Mouse (Mus musculus) embryonic facial prominence, embryonic 15.5 days (tissue): ENCODE data around the gene Rad9b. TPM values are rescaled to one million over a fixed set of nuclear protein-coding genes. Genes with fewer than 3 reads are reported as not detected.

ENCODE experiments used
- ATAC-seq: fragments of 200-750 bp; cut with Nextera tagmentation; 2 replicates; pipeline ENCODE4 v1.8.0; 2017; ENCODE audit warnings: low read depth, moderate TSS enrichment; ENCODE audit not compliant: insufficient number of reproducible peaks, low FRiP score, low TSS enrichment
- H3K27ac ChIP-seq: fragments of 300-500 bp; sonication (generic); replicated peaks from 2 replicates; pipeline ENCODE4 v1.5.1; 2015; ENCODE audit warnings: mild to moderate bottlenecking, inconsistent platforms
- H3K27me3 ChIP-seq: fragments of 300-500 bp; sonication (generic); 2 replicates; pipeline ENCODE4 v1.6.1; 2015; ENCODE audit warnings: inconsistent platforms
- H3K36me3 ChIP-seq: fragments of 300-500 bp; sonication (generic); 2 replicates; pipeline ENCODE4 v1.6.1; 2015; ENCODE audit warnings: mild to moderate bottlenecking, inconsistent platforms
- H3K4me1 ChIP-seq: fragments of 300-500 bp; sonication (generic); 2 replicates; pipeline ENCODE4 v1.6.1; 2015; ENCODE audit warnings: inconsistent platforms
- H3K4me2 ChIP-seq: fragments of 300-500 bp; sonication (generic); replicated peaks from 2 replicates; pipeline ENCODE4 v1.6.1; 2015; ENCODE audit warnings: mild to moderate bottlenecking, inconsistent platforms
- H3K4me3 ChIP-seq: fragments of 300-500 bp; sonication (generic); replicated peaks from 2 replicates; pipeline ENCODE4 v1.5.1; 2015; ENCODE audit warnings: mild to moderate bottlenecking, inconsistent platforms
- H3K9ac ChIP-seq: fragments of 300-500 bp; sonication (generic); 2 replicates; pipeline ENCODE4 v1.6.1; 2015; ENCODE audit warnings: inconsistent platforms
- H3K9me3 ChIP-seq: fragments of 300-500 bp; sonication (generic); replicated peaks from 2 replicates; pipeline ENCODE4 v1.6.1; 2016; ENCODE audit warnings: inconsistent platforms
- WGBS: fragments of 180-500 bp; shearing (Covaris S2); methylation state at CpG from one replicate; pipeline ENCODE4 v1.1.7; 2015; 5-methylcytosine and 5-hydroxymethylcytosine counted together
- polyA plus RNA-seq: library from polyadenylated mRNA; unstranded; fragments of >200 nt; fragmentation: Nextera tagmentation; extraction: Ambion mirVana; gene quantifications from 2 replicates; pipeline ENCODE4 v1.2.1, GENCODE M21; 2015

The Rad9b gene
- polyA plus RNA-seq, 1 experiment from 2014 or later = 11.4 TPM

DNA sequence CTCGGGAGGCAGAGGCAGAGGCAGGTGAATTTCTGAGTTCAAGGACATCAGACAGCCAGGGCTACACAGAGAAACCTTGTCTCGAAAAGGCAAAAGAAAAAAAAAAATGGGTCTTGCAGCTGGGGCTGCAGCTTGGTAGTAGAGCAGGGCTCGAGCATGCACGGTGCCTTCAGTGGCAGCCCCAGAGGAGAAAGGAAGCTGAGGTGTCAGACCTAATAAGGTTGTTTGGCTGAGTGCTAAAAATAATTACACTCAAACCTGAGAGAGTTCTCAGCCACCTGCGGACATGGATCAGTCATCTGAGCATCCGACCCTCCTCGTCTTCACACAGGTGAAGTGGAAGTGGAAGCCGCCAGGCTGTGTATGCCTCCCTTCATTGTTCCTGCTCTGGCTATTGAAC is 43.3 kb downstream of the Rad9b start:
- peaks cover 15% of the 10 kb centered on the region; the same call in 1 of the 2 replicates for H3K36me3 ChIP-seq
- H3K27ac ChIP-seq = no peak overlapping the region
- no peak overlapping the region for H3K4me3 ChIP-seq
- H3K4me1 ChIP-seq = peaks cover 12% of the 10 kb centered on the region
- H3K9me3 ChIP-seq = no peaks in the 10 kb centered on the region
- H3K9ac ChIP-seq = no peak overlapping the region
- ATAC-seq = no peak
- H3K4me2 ChIP-seq = no peak overlapping the region
- 87% methylated on average over 8 of the region's 8 CpGs for WGBS
- H3K27me3 ChIP-seq = no peaks in the 10 kb centered on the region

- Histone ChIP-seq H3K4me2 (no peak overlapping the region), H3K36me3 (peaks cover 15% of the 10 kb centered on the region; the same call in 1 of the 2 replicates), H3K9ac (no peak overlapping the region), H3K4me1 (peaks cover 36% of the 10 kb centered on the region), H3K27ac (no peak overlapping the region), H3K9me3 (no peaks in the 10 kb centered on the region), H3K4me3 (no peak overlapping the region), H3K27me3 (no peaks in the 10 kb centered on the region)
- WGBS = 88% methylated on average over 3 of the region's 3 CpGs
- ATAC-seq = no peak
These were observed 47.5 kb downstream of the Rad9b start for GRCm38 (mm10) chr5:122306536-122306935.

GRCm38 (mm10) chr5:122305472-122305871 is 48.6 kb downstream of the Rad9b start:
- Histone ChIP-seq H3K4me2 (no peak overlapping the region), H3K27ac (no peak overlapping the region), H3K36me3 (peaks cover 10% of the 10 kb centered on the region; the same call in 1 of the 2 replicates), H3K4me3 (no peak overlapping the region), H3K4me1 (peaks cover 36% of the 10 kb centered on the region), H3K9ac (no peak overlapping the region), H3K9me3 (no peaks in the 10 kb centered on the region), H3K27me3 (no peaks in the 10 kb centered on the region)
- 89% methylated on average over 7 of the region's 7 CpGs for WGBS
- no peak for ATAC-seq

DNA sequence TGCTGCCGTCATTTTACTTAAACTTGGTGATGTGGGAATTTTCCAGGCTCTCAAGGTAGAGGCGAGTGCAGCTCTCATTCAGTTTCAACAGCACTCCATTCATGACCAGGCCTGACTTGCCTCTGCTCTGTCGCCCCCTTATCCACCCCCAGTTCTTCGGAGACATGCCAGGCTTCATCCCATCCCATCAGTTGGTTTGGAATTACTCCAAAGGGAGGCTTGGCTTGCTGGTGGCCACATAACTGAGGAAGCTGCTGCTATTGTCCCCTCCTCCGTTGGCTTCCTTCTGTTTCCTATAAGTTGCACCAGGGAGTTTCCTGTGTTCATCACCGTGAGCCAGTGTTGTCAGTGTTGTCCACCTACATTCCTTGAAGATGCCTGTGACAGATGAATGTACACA is 49.5 kb downstream of the Rad9b start:
- H3K4me2 ChIP-seq = no peak overlapping the region
- H3K27me3 ChIP-seq = no peaks in the 10 kb centered on the region
- H3K9ac ChIP-seq = no peak overlapping the region
- H3K4me1 ChIP-seq = peaks cover 36% of the 10 kb centered on the region
- peak overlapping the region; percentile 61 for H3K27ac ChIP-seq
- H3K36me3 ChIP-seq = peaks cover 8% of the 10 kb centered on the region; the same call in 1 of the 2 replicates
- 64% methylated on average over 6 of the region's 6 CpGs for WGBS
- H3K9me3 ChIP-seq = no peaks in the 10 kb centered on the region
- no peak overlapping the region for H3K4me3 ChIP-seq
- ATAC-seq = no peak

DNA sequence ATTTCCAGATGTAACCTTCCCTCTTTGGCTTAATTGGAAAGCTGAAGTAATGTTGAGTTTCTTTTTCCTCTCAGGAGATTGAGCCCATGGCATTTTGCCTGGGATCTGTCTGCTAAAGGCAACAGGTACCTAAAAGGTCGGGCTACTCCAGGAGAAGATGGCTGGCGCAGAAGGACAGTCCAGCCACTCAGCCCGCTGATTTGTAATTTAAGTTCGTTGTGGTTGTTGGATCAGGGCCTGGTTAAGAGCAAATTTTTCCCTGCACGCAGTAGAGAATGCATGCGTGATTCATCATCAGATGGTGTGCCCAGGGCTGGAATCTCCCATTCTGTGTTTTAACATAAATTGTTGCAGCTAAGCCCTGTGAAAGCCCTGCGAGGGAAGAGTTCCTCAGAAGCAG is 50.1 kb downstream of the Rad9b start:
- WGBS = 53% methylated on average over 7 of the region's 7 CpGs
- ATAC-seq = no peak
- Histone ChIP-seq H3K9ac (no peak overlapping the region), H3K9me3 (no peaks in the 10 kb centered on the region), H3K27me3 (no peaks in the 10 kb centered on the region), H3K4me2 (no peak overlapping the region), H3K36me3 (peaks cover 8% of the 10 kb centered on the region; the same call in 1 of the 2 replicates), H3K27ac (peak overlapping the region; percentile 61), H3K4me1 (peaks cover 36% of the 10 kb centered on the region), H3K4me3 (no peak overlapping the region)

DNA sequence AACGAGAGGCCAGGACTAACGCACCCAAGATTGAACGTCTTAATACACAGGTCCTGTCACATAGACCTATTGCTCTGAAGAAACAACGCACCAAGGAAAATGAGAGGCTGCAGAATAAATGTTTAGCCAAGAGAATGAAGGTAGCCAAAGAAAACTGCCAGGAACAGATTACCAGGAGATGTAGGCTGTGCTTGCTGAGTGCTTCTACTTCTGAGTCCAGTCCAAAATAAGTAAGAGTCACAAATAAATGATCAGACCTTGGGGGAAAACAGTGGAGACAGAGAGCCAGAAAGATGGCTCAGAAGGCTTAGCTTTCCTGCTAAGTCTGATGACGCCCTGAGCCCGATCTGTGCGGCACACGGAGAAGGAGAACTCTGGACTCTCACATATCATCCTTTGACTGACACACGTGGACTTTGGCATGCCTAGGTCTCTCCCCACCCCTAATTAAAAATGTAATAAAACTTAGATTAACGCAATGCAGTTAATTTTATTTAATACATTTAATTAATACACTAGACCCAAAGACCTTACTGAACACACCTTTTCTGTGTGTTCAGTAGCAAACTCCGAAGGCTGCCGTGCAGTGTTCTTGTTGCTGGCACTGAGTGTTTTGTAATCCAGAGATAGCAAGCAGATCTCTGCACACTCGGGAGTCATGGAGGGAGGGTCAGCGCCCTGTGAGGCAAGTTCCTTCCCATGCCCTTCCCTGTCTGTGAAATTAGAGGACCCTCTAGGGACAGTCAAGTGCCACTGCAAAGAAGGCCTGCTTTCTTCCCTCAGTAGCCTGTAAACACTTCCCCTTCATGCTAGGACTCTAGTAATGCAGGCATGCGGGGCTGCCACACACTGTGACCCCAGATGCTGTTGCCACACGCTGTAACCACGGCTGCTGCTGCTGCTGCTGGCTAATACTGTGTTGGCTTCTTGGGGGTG is 51.0 kb downstream of the Rad9b start:
- WGBS = 52% methylated on average over 17 of the region's 17 CpGs
- H3K4me3 ChIP-seq = no peak overlapping the region
- H3K27me3 ChIP-seq = no peaks in the 10 kb centered on the region
- no peaks in the 10 kb centered on the region for H3K9me3 ChIP-seq
- no peak overlapping the region for H3K9ac ChIP-seq
- no peak overlapping the region for H3K4me2 ChIP-seq
- H3K36me3 ChIP-seq = 0 out of 2 replicates have a peak, but pooled peaks cover under 1% of the 10 kb centered on the region
- no peak for ATAC-seq
- H3K4me1 ChIP-seq = peaks cover 36% of the 10 kb centered on the region
- peak overlapping the region; percentile 61; the same call in 1 of the 2 replicates for H3K27ac ChIP-seq

DNA sequence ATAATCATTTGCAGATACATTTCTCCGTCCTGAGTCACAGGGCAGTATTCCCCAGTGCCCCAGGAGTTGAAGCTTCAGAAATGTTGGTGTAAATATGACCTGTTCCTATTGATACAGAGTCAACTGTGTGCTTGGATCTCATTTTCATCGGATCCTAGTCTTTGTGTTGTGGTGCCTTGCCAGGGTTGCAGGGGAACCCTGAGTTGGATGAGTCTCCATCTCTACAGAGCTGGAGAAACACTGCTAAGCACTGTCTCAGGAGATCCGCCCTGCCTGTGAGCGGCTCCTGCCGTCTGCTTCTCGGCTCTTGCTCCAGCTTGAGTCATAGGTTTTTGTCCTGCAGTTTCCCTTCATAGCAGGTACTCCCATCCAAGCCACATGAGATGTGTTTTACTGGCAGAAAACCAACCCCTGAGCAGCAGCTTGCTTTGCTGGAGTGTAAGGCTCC is 53.9 kb downstream of the Rad9b start:
- 68% methylated on average over 6 of the region's 6 CpGs for WGBS
- Histone ChIP-seq H3K4me3 (no peak overlapping the region), H3K4me2 (no peak overlapping the region), H3K9me3 (no peaks in the 10 kb centered on the region), H3K9ac (no peak overlapping the region), H3K27me3 (no peaks in the 10 kb centered on the region), H3K27ac (no peak overlapping the region), H3K4me1 (peaks cover 32% of the 10 kb centered on the region), H3K36me3 (no peaks in the 10 kb centered on the region)
- no peak for ATAC-seq

DNA sequence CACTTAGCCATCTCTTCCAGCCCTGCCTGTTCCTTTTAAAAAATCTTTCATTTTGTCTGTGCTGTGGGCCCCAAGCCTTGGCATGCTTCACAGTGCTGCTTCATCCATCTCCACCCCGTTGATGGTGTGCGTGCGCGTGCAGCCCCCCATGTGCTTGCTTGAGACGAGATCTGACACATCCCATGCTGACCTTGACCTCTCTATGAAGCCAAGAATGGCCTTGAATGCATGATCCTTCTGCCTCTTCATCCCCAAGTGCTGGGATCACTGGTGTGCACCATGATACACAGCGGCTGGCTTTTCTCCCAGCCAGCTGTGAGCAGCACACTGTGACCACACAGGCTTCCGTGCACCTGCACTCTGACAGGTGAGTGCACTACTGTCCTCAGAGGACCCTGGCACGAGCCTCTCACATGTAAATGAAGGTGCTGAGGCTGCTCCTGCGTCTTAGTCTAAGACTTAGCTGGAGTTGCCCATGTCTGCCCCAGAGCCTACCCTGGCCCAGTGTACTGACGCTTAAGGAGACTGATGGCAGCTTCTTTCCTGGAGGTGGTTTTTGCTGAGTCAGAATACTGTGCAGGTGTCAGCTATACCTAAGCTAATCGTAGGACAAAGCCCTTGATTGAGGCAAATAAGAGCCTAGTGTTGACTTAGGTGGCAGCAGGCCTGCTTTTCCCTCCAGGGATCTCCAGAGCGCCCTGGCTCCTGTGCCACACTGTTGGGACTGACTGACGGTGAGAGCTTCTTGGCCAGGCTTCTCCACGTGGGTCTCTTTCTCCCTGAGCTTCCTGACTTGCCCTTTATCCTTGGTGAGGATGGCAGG is 58.7 kb downstream of the Rad9b start:
- Histone ChIP-seq H3K9ac (no peak overlapping the region), H3K36me3 (no peaks in the 10 kb centered on the region), H3K27ac (no peak overlapping the region), H3K9me3 (no peaks in the 10 kb centered on the region), H3K4me2 (no peak overlapping the region), H3K4me3 (no peak overlapping the region), H3K27me3 (no peaks in the 10 kb centered on the region), H3K4me1 (0 out of 2 replicates have a peak, but pooled peaks cover 2% of the 10 kb centered on the region)
- WGBS = 77% methylated on average over 14 of the region's 14 CpGs
- no peak; the same call in 1 of the 2 replicates for ATAC-seq

DNA sequence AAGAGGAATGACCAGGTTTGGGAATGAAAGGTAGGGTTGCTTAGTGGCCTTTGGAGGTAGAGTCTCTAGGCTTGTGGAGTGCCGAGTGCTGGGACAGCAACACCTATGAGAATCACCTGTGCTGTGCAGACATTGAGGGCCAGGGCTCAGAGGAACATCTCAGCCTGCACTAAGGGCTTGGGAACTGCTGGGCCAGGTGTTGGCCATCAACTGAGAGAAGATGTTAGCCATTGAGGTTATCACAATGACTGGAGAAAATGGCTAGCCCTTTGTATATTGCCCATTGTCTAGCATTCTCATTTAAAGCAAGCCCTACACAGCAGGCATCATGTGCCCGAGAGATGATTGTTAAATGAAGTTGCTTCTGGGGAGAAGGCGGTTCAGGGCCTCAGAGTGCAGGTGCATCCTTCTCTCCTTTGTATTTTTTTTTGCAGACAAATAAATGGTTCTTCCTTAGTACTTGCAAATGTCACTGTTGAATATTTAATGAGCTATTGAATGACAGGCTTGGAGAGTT is 59.8 kb downstream of the Rad9b start:
- H3K9ac ChIP-seq = no peak overlapping the region
- H3K4me2 ChIP-seq = no peak overlapping the region
- no peaks in the 10 kb centered on the region for H3K36me3 ChIP-seq
- H3K4me3 ChIP-seq = no peak overlapping the region
- 85% methylated on average over 3 of the region's 3 CpGs for WGBS
- ATAC-seq = no peak
- H3K4me1 ChIP-seq = 0 out of 2 replicates have a peak, but pooled peaks cover 2% of the 10 kb centered on the region
- H3K9me3 ChIP-seq = no peaks in the 10 kb centered on the region
- H3K27me3 ChIP-seq = no peaks in the 10 kb centered on the region
- no peak overlapping the region for H3K27ac ChIP-seq

DNA sequence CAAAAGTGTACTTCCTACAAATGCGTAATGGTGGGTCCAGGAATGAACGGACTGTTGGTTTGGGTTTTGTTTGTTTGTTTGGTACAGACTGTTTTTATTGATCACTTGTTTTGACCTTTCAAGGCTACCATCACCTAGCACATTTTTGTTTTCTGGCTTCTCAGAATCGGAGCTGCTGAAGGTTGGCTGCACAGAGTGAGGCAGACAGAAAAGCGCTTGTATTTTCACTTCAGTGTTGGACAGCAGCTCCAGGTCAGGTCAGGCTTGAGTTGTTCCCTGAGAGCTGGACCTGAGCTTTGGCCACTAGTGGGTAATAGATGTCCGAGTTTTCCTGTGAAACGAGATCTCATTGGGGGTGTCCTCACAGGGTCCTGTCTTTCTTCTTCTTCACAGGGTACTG is 60.9 kb downstream of the Rad9b start:
- Histone ChIP-seq H3K4me3 (no peak overlapping the region), H3K4me1 (0 out of 2 replicates have a peak, but pooled peaks cover 5% of the 10 kb centered on the region)
- WGBS = 85% methylated on average over 6 of the region's 6 CpGs

More for the DNA sequence above, 60.9 kb downstream of the Rad9b start:
- Histone ChIP-seq H3K27ac (no peak overlapping the region), H3K27me3 (no peaks in the 10 kb centered on the region), H3K4me2 (no peak overlapping the region), H3K36me3 (no peaks in the 10 kb centered on the region), H3K9ac (no peak overlapping the region), H3K9me3 (no peaks in the 10 kb centered on the region)
- no peak for ATAC-seq
